Mouse (Mus musculus) limb, embryonic 11.5 days (tissue): ENCODE data around the gene A030003K21Rik. TPM values are rescaled to one million over a fixed set of nuclear protein-coding genes. Genes with fewer than 3 reads are reported as not detected.
"Not testable (repeated sequence)": the region's sequence is repeated elsewhere in the genome, so short reads cannot be mapped to it uniquely, and the experiment has no call there.

ENCODE experiments used
- ATAC-seq: fragments of 200-750 bp; cut with Nextera tagmentation; 2 replicates; pipeline ENCODE4 v1.8.0; 2017; ENCODE audit warnings: low read depth; ENCODE audit not compliant: insufficient number of reproducible peaks, low FRiP score, low TSS enrichment
- DNase-seq: peaks from one replicate; pipeline ENCODE4 v3.0.0-alpha.2; 2015; ENCODE audit warnings: low spot score
- H3K27ac ChIP-seq: fragments of 300-500 bp; sonication (generic); replicated peaks from 2 replicates; pipeline ENCODE4 v1.5.1; 2014; ENCODE audit warnings: low read depth, mild to moderate bottlenecking, low read length
- H3K27me3 ChIP-seq: fragments of 300-500 bp; sonication (generic); 2 replicates; pipeline ENCODE4 v1.6.1; 2014; ENCODE audit warnings: mild to moderate bottlenecking, low read length, mixed read lengths; ENCODE audit not compliant: control insufficient read depth, insufficient read depth
- H3K36me3 ChIP-seq: fragments of 300-500 bp; sonication (generic); 2 replicates; pipeline ENCODE4 v1.6.1; 2014; ENCODE audit warnings: mild to moderate bottlenecking, low read length, moderate library complexity, mixed read lengths; ENCODE audit not compliant: control insufficient read depth, insufficient read depth
- H3K4me1 ChIP-seq: fragments of 300-500 bp; sonication (generic); 2 replicates; pipeline ENCODE4 v1.6.1; 2014; ENCODE audit warnings: low read length, mixed read lengths; ENCODE audit not compliant: control insufficient read depth, insufficient read depth
- H3K4me2 ChIP-seq: fragments of 300-500 bp; sonication (generic); 2 replicates; pipeline ENCODE4 v1.6.1; 2014; ENCODE audit warnings: low read depth, mild to moderate bottlenecking, moderate library complexity; ENCODE audit not compliant: severe bottlenecking
- H3K4me3 ChIP-seq: fragments of 300-500 bp; sonication (generic); 2 replicates; pipeline ENCODE4 v1.5.1; 2014; ENCODE audit warnings: low read depth, low read length
- H3K9ac ChIP-seq: fragments of 300-500 bp; sonication (generic); 2 replicates; pipeline ENCODE4 v1.6.1; 2014; ENCODE audit warnings: mild to moderate bottlenecking, low read length
- H3K9me3 ChIP-seq: fragments of 300-500 bp; sonication (generic); 2 replicates; pipeline ENCODE4 v1.6.1; 2016; ENCODE audit warnings: low read length; ENCODE audit not compliant: control insufficient read depth
- WGBS: fragments of 180-500 bp; shearing (Covaris S2); extraction: QIAGEN DNeasy Blood & Tissue Kit; methylation state at CpG from one replicate; pipeline ENCODE4 v1.1.7; 2014; 5-methylcytosine and 5-hydroxymethylcytosine counted together
- polyA plus RNA-seq: library from polyadenylated mRNA; unstranded; fragments of >200 nt; fragmentation: Nextera tagmentation; extraction: Ambion mirVana; gene quantifications from 2 replicates; pipeline ENCODE4 v1.2.1, GENCODE M21; 2014

The A030003K21Rik gene
- polyA plus RNA-seq, 1 experiment from 2014 or later = not detected

DNA sequence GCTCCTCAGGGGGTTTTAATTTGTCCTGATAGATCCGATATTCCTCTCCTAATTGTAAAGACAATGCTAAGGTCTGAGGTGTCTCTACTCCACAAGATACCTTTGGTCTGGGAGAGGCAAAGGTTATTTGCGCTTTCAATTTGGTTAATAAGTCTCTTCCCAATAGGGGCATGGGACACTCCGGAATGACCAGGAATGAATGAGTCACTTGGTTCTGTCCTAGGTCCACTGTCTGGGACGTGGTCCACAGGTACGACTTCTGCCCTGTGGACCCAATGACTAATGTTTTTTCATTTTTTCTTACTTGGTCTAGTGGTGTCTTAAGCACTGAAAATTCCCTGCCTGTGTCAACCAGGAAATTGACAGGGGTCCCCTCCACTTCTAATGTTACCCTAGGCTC lies 4.5 kb downstream of the A030003K21Rik start:
- no peak overlapping the region for H3K4me2 ChIP-seq

DNA sequence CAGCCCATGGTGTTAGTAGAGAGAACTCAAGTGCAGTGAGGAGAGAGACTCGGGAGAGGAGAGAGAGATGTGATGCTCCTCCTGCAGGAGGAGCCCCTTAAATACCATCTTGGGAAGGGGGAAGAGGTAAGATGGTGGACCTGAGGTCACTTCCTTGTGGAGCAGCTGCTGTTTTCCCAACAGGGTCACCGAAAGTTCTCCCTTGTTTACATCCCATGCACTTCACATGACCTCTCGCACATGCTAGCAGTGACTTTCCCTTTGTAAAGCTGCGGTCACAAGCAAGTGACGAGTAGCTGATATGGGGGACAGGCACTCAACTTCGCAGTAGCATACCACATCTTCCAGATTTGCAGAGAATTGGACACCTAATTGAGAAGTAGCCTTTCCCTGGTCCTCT lies 11.9 kb downstream of the A030003K21Rik start, which contains the start of gene Gm6217:
TSS of gene Gm6217 (minus strand) at position 74 of the 400 bp plus-strand sequence.
- DNase-seq, H3K27me3 ChIP-seq, H3K36me3 ChIP-seq, H3K4me2 ChIP-seq, H3K4me3 ChIP-seq, H3K9ac ChIP-seq, H3K27ac ChIP-seq, H3K4me1 ChIP-seq, ATAC-seq, H3K9me3 ChIP-seq: not testable (repeated sequence)
- no CpG with 5 or more reads among the region's 6 CpGs for WGBS

More for the DNA sequence above, 4.5 kb downstream of the A030003K21Rik start:
- no peaks in the 10 kb centered on the region for H3K4me1 ChIP-seq
- 88% methylated on average over 5 of the region's 5 CpGs for WGBS
- H3K27me3 ChIP-seq = no peaks in the 10 kb centered on the region
- no peak overlapping the region for H3K9ac ChIP-seq
- ATAC-seq (no peak), DNase-seq (no peak)
- no peak overlapping the region for H3K27ac ChIP-seq
- H3K9me3 ChIP-seq = no peaks in the 10 kb centered on the region
- H3K36me3 ChIP-seq = no peaks in the 10 kb centered on the region
- H3K4me3 ChIP-seq = no peak overlapping the region

DNA sequence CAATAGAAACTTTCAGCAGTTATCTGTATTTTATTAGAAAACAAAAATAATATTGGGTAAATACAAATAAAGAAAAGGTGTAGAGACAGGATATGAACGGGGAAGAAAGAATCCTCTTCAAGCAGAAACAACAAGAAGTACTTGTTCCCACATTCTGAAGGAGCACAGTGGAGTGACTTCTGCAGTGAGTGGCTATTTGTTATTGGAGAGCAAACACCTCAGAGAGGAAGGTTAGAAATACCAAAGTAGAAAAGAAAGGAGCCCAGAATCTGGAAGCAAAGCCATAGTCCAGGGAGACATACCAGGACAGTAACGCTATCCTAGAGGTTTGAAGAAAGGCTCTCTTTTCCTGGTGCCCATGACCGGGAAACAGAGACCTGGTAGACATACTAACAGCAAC lies 12.6 kb downstream of the A030003K21Rik start:
- H3K9ac ChIP-seq, H3K36me3 ChIP-seq, H3K27ac ChIP-seq, H3K4me2 ChIP-seq, H3K9me3 ChIP-seq, H3K27me3 ChIP-seq, H3K4me3 ChIP-seq, H3K4me1 ChIP-seq, DNase-seq, ATAC-seq: not testable (repeated sequence)
- WGBS = 80% methylated on average over 3 of the region's 3 CpGs

DNA sequence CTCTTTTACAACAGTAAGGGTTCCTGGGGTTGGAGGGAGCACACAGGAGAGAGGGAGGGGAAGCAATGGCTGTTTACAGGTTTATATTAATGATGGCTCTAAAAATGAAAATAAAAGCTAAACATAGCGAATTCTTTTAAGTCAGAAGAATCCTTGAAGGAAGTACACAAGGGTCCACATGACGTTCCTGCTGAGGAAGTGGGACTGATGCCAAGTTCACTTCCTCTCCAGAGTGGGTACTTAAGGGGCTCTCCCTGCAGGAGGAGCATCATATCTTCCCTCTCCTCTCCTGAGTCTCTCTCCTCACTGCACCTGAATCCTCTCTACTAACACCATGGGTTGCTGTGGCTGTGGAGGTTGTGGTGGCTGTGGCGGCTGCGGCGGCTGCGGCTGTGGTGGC lies 18.5 kb downstream of the A030003K21Rik start, which contains the start of gene A030014E15Rik:
TSS of gene A030014E15Rik (plus strand) at position 268 of the 400 bp plus-strand sequence.
- Histone ChIP-seq H3K9me3 (no peaks in the 10 kb centered on the region), H3K9ac (no peak within 1 kb of the TSS), H3K36me3 (no peaks in the 10 kb centered on the region), H3K4me2 (no peak within 1 kb of the TSS), H3K27me3 (no peaks in the 10 kb centered on the region), H3K27ac (no peak within 1 kb of the TSS), H3K4me1 (no peaks in the 10 kb centered on the region), H3K4me3 (no peak within 1 kb of the TSS)
- no peak for DNase-seq
- ATAC-seq = no peak
- whole genome bisulfite sequencing = 90% methylated on average over 6 of the region's 6 CpGs

DNA sequence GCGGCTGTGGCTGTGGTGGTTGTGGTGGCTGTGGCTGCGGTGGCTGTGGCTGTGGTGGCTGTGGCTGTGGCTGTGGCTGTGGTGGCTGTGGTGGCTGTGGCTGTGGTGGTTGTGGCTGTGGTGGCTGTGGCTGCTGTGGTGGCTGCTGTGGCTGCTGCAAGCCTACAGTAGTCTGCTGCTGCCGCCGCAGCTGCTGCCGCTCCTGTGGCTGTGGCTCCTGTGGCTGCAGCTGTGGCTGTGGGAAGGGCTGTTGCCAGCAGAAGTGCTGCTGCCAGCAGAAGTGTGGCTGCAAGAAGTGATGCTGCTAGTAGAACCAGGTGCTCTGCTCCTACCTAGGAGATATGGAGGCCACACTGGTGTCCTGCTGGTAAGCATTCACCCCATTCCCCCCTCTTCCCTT lies 29.8 kb downstream of the A030003K21Rik start:
- H3K4me3 ChIP-seq, H3K9me3 ChIP-seq, H3K4me2 ChIP-seq, H3K27ac ChIP-seq, H3K4me1 ChIP-seq, ATAC-seq, H3K27me3 ChIP-seq, DNase-seq, H3K36me3 ChIP-seq, H3K9ac ChIP-seq: not testable (repeated sequence)
- 100% methylated on average over 5 of the region's 5 CpGs for WGBS

DNA sequence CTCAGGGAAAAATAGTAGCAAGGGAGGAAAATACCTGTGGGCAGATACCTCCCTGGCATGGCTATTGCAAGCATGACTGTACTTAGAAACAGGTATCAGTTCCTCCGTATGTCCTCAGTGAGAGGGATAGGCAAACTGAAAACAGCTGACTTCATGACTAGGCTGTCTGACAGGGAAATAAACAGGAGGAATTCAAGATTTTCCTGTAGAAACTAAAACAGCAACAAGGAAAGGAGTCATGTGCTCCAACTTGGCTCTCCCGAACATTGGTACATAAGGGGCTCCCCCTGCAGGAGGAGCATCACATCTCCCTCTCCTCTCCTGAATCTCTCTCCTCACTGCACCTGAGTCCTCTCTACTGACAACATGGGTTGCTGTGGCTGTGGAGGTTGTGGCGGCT lies 30.2 kb downstream of the A030003K21Rik start, which contains the start of gene A030005L19Rik:
TSS of gene A030005L19Rik (plus strand) at position 301 of the 400 bp plus-strand sequence.
- Histone ChIP-seq H3K27ac (no peak within 1 kb of the TSS), H3K4me1 (no peaks in the 10 kb centered on the region), H3K4me2 (no peak within 1 kb of the TSS), H3K27me3 (no peaks in the 10 kb centered on the region), H3K4me3 (no peak within 1 kb of the TSS), H3K36me3 (no peaks in the 10 kb centered on the region), H3K9ac (no peak within 1 kb of the TSS), H3K9me3 (no peaks in the 10 kb centered on the region)
- DNase-seq (no peak), ATAC-seq (no peak)
- WGBS = 83% methylated on average over 3 of the region's 3 CpGs

DNA sequence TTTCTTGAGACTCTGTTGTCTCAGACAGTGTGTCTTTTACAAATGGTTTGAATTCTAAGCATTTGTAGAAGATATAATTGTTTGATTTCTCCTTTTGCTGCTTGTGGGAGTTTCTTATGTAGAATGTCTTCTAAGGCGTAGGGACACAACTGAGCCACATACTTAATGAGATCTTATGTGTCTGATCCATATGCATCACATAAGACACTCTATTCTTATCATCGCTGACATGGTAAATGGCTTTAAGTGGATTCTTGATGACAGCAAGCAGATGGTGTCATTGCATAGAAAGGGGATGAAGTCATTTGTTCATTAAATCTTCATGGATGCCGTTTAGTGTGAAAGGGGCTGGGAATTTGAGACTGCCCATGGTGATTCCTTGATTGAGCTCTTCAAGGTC lies 37.3 kb downstream of the A030003K21Rik start:
- no peak overlapping the region for H3K4me2 ChIP-seq
- no peak overlapping the region for H3K27ac ChIP-seq
- H3K4me3 ChIP-seq = no peak overlapping the region
- no peaks in the 10 kb centered on the region for H3K4me1 ChIP-seq
- no peaks in the 10 kb centered on the region for H3K9me3 ChIP-seq
- WGBS = 90% methylated on average over 3 of the region's 3 CpGs
- H3K9ac ChIP-seq = no peak overlapping the region
- H3K27me3 ChIP-seq = no peaks in the 10 kb centered on the region
- ATAC-seq (no peak), DNase-seq (no peak)
- H3K36me3 ChIP-seq = no peaks in the 10 kb centered on the region

DNA sequence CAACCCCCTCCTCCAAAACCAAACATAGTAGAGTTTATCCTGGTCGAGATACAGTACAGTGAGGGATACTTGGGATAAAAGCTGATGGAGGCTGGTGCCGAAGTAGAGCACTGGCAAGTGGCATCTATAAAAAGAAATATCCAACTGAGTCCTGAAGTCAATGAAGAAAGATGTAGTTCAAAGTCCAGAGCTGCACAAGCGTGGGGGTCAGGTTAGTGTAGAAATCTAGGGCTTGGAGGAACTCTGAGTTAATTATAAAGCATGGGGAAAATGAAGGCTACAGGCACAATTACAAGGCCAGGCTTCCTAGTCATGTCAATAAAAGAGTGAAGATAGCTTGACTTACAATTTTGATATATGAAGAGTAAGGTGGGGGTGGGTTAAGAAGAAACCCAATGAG lies 42.0 kb downstream of the A030003K21Rik start:
- H3K4me1 ChIP-seq = no peaks in the 10 kb centered on the region
- ATAC-seq (no peak), DNase-seq (no peak)
- H3K9me3 ChIP-seq = no peaks in the 10 kb centered on the region
- no peaks in the 10 kb centered on the region for H3K27me3 ChIP-seq
- no peak overlapping the region for H3K27ac ChIP-seq
- no peak overlapping the region for H3K9ac ChIP-seq
- H3K36me3 ChIP-seq = peaks cover 3% of the 10 kb centered on the region; the same call in 1 of the 2 replicates
- no peak overlapping the region for H3K4me2 ChIP-seq
- 88% methylated on average over 3 of the region's 3 CpGs for WGBS
- no peak overlapping the region for H3K4me3 ChIP-seq

DNA sequence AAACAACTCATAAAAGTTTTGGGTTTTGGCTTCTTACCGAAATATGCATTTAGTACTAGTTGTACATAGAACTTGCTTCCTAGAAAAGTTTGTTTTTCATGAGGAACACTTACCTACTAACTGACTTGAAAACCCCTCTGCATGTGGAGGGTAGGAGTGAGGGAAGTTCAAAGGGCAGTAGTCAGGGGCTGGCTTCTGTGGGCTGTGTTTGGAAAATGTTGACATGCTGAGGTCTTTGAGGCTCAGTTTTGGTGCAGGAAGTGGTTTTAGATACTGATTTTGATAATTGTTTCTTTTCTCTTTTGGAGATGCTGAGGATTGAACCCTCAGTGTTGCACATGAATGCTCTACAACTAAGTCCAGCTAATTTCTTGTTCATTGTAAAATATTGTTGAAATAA lies 42.6 kb downstream of the A030003K21Rik start:
- H3K9ac ChIP-seq = no peak overlapping the region
- no peak overlapping the region for H3K4me2 ChIP-seq
- H3K27ac ChIP-seq = no peak overlapping the region
- no peaks in the 10 kb centered on the region for H3K9me3 ChIP-seq
- H3K36me3 ChIP-seq = peaks cover 3% of the 10 kb centered on the region; the same call in 1 of the 2 replicates
- DNase-seq (no peak), ATAC-seq (no peak)
- no peaks in the 10 kb centered on the region for H3K4me1 ChIP-seq
- no peaks in the 10 kb centered on the region for H3K27me3 ChIP-seq
- WGBS = 91% methylated on average over 1 of the region's 1 CpGs
- H3K4me3 ChIP-seq = no peak overlapping the region
